Mouse (Mus musculus): ENCODE data around the gene Fstl1. TPM values are rescaled to one million over a fixed set of nuclear protein-coding genes. Genes with fewer than 3 reads are reported as not detected.

Fstl1 gene
- total and polyA plus RNA-seq, 3 experiments: 0.08 to 0.35 TPM; not detected in 1

- no peaks in the 10 kb centered on the region for H3K27me3 ChIP-seq (ENCODE audit: control insufficient read depth in 1 of 2, insufficient read depth in 2 of 2, low read length in 2 of 2)
- H3K27ac ChIP-seq (ENCODE audit: control insufficient read depth, low read depth, low read length): no peak overlapping the region
- no peak overlapping the region for H3K4me3 ChIP-seq (ENCODE audit: control insufficient read depth in 1 of 2, insufficient read depth in 1 of 2, low read depth in 2 of 2, low read length in 2 of 2)
- H3K9me3 ChIP-seq (replicated peaks; ENCODE audit: insufficient read depth, low read length): no peaks in the 10 kb centered on the region
- peaks cover 7% of the 10 kb centered on the region; the same call in 1 of the 2 replicates for H3K79me2 ChIP-seq (ENCODE audit: control insufficient read depth, insufficient read depth, low read length, poor library complexity)
- TF ChIP-seq UBTF (IDR thresholded peaks at IDR 0.05; ENCODE audit: borderline replicate concordance, insufficient read depth, low read depth, low read length) (no peak), NELFE (IDR thresholded peaks at IDR 0.05; ENCODE audit: low read depth, low read length) (no peak)
- peaks cover 0 to 7% of the 10 kb centered on the region in 2 experiments; a peak in 3 of 4 replicates for H3K4me1 ChIP-seq (ENCODE audit: control insufficient read depth in 1 of 2, insufficient read depth in 2 of 2, low read length in 2 of 2)
- no peak overlapping the region for H3K9ac ChIP-seq (ENCODE audit: control insufficient read depth, low read depth, low read length, poor library complexity, severe bottlenecking)
- peaks cover 10 to 25% of the 10 kb centered on the region in 2 experiments for H3K36me3 ChIP-seq (ENCODE audit: control insufficient read depth in 1 of 2, insufficient read depth in 2 of 2, low read length in 2 of 2)
- peak; percentile 30 for DNase-seq (ENCODE audit: low read depth, low spot score)
These were observed 104.5 kb downstream of the Fstl1 start for GRCm38 (mm10) chr16:37881168-37881567.

Other genes starting within 250 kb of the Fstl1 start
- gene Gtf2e1, start 237.1 kb upstream of the Fstl1 start, total RNA-seq (2012; rRNA removed): 34.4 and 37.9 TPM in 2 replicates
- 10 to 100 TPM in 1 of 2 experiments, not detected in 1; 29.3 TPM for gene Gtf2e1, start 237.1 kb upstream of the Fstl1 start, polyA plus RNA-seq (2012; ENCODE audit: insufficient read depth in 1 of 2, insufficient read length in 2 of 2, low read depth in 1 of 2, low replicate concordance in 2 of 2, missing spikeins in 1 of 2)
- gene Rabl3, start 237.0 kb upstream of the Fstl1 start, total RNA-seq (2012; rRNA removed): 7.3 and 8.5 TPM in 2 replicates
- gene Rabl3, start 237.0 kb upstream of the Fstl1 start, polyA plus RNA-seq (2012; ENCODE audit: insufficient read depth in 1 of 2, insufficient read length in 2 of 2, low read depth in 1 of 2, low replicate concordance in 2 of 2, missing spikeins in 1 of 2): 10 to 100 TPM in 1 of 2 experiments, not detected in 1; 13.5 TPM
- gene Hgd, start 196.7 kb upstream of the Fstl1 start, total RNA-seq (2012; rRNA removed): not detected in 2 replicates
- gene Hgd, start 196.7 kb upstream of the Fstl1 start, polyA plus RNA-seq (2012; ENCODE audit: insufficient read depth in 1 of 2, insufficient read length in 2 of 2, low read depth in 1 of 2, low replicate concordance in 2 of 2, missing spikeins in 1 of 2): not detected
- 41.1 and 48.0 TPM in 2 replicates for gene Ndufb4, start 122.4 kb upstream of the Fstl1 start, total RNA-seq (2012; rRNA removed)
- gene Ndufb4, start 122.4 kb upstream of the Fstl1 start, polyA plus RNA-seq (2012; ENCODE audit: insufficient read depth in 1 of 2, insufficient read length in 2 of 2, low read depth in 1 of 2, low replicate concordance in 2 of 2, missing spikeins in 1 of 2): 10 to 100 TPM in 1 of 2 experiments, not detected in 1; 28.9 TPM
- gene Gm36028, start 84.3 kb downstream of the Fstl1 start, total RNA-seq (2012; rRNA removed): not detected in 2 replicates
- not detected for gene Gm36028, start 84.3 kb downstream of the Fstl1 start, polyA plus RNA-seq (2012; ENCODE audit: insufficient read depth in 1 of 2, insufficient read length in 2 of 2, low read depth in 1 of 2, low replicate concordance in 2 of 2, missing spikeins in 1 of 2)
- 24.8 and 27.0 TPM in 2 replicates for gene Lrrc58, start 91.5 kb downstream of the Fstl1 start, total RNA-seq (2012; rRNA removed)
- 10 to 100 TPM; 11.0 to 29.6 TPM for gene Lrrc58, start 91.5 kb downstream of the Fstl1 start, polyA plus RNA-seq (2012; ENCODE audit: insufficient read depth in 1 of 2, insufficient read length in 2 of 2, low read depth in 1 of 2, low replicate concordance in 2 of 2, missing spikeins in 1 of 2)
- gene Gpr156, start 139.6 kb downstream of the Fstl1 start, total RNA-seq (2012; rRNA removed): not detected in 2 replicates
- gene Gpr156, start 139.6 kb downstream of the Fstl1 start, polyA plus RNA-seq (2012; ENCODE audit: insufficient read depth in 1 of 2, insufficient read length in 2 of 2, low read depth in 1 of 2, low replicate concordance in 2 of 2, missing spikeins in 1 of 2): not detected

Data from MEL (cell line).